Mouse (Mus musculus): ENCODE measurements at regions not wholly inside any gene's neighbourhood (a gene's known extent, or its start where the extent isn't known, plus 50 kb on each side); places are given as distances from the start of the nearest gene placed in this dataset.
"Not testable (repeated sequence)": the region's sequence is repeated elsewhere in the genome, so short reads cannot be mapped to it uniquely, and the experiment has no call there.

- peak; percentile 42 for DNase-seq (ENCODE audit: extremely low read depth)
- H3K9ac ChIP-seq (ENCODE audit: insufficient read depth, low read depth); H3K36me3 ChIP-seq (replicated peaks in 1 of 2; ENCODE audit: control insufficient read depth in 1 of 2, insufficient read depth in 1 of 2, low read length in 1 of 2); H3K4me1 ChIP-seq (ENCODE audit: control insufficient read depth in 1 of 2, insufficient read depth in 2 of 2); dilution Hi-C loops (cut with MboI; ENCODE audit: extremely low pct_ligation_motif_present, extremely low pct_unique_long_range_greater_than_20kb, low sequenced_read_pairs); H3K27me3 ChIP-seq (replicated peaks); H3K27ac ChIP-seq (ENCODE audit: insufficient read depth, low read depth); H3K4me3 ChIP-seq (replicated peaks in 1 of 3; ENCODE audit: low read depth in 2 of 3, low read length in 2 of 3, poor library complexity in 1 of 3); in situ Hi-C loops (cut with MboI; ENCODE audit: low pct_ligation_motif_present, low pct_unique_long_range_greater_than_20kb, low sequenced_read_pairs); H3K4me2 ChIP-seq (ENCODE audit: insufficient read depth, low read depth, poor library complexity, severe bottlenecking); H3K79me2 ChIP-seq (replicated peaks; ENCODE audit: control insufficient read depth, extremely low read depth, insufficient read depth, poor library complexity, severe bottlenecking); H3K9me3 ChIP-seq (replicated peaks; ENCODE audit: low read length): not testable (repeated sequence)
- TF ChIP-seq CTCF (conservative IDR thresholded peaks at IDR 0.05 in 1 of 2, IDR thresholded peaks at IDR 0.05 in 1 of 2; ENCODE audit: low read depth in 2 of 2, low read length in 2 of 2) (peak; percentile 29 to 65; a peak in 3 of 4 replicates), RAD21 (IDR thresholded peaks at IDR 0.05; ENCODE audit: low read depth, low read length) (peak; percentile 41), SMC3 (IDR thresholded peaks at IDR 0.05; ENCODE audit: low read depth, low read length) (0 out of 2 replicates have a peak, but pooled peaks have one; percentile 17), MAFK (IDR thresholded peaks at IDR 0.05; ENCODE audit: insufficient replicate concordance, low read length) (peak; percentile 43; the same call in 1 of the 2 replicates)
Observed at GRCm38 (mm10) chr14:53637664-53638063, 616.2 kb downstream of the Dad1 start.

- H3K27ac ChIP-seq (ENCODE audit: insufficient read depth, low read depth); dilution Hi-C loops (cut with MboI; ENCODE audit: extremely low pct_ligation_motif_present, extremely low pct_unique_long_range_greater_than_20kb, low sequenced_read_pairs); H3K4me2 ChIP-seq (ENCODE audit: insufficient read depth, low read depth, poor library complexity, severe bottlenecking); H3K27me3 ChIP-seq (replicated peaks); H3K79me2 ChIP-seq (replicated peaks; ENCODE audit: control insufficient read depth, extremely low read depth, insufficient read depth, poor library complexity, severe bottlenecking); DNase-seq (ENCODE audit: extremely low read depth); in situ Hi-C loops (cut with MboI; ENCODE audit: low pct_ligation_motif_present, low pct_unique_long_range_greater_than_20kb, low sequenced_read_pairs); H3K9me3 ChIP-seq (replicated peaks; ENCODE audit: low read length); H3K36me3 ChIP-seq (replicated peaks in 1 of 2; ENCODE audit: control insufficient read depth in 1 of 2, insufficient read depth in 1 of 2, low read length in 1 of 2); H3K4me1 ChIP-seq (ENCODE audit: control insufficient read depth in 1 of 2, insufficient read depth in 2 of 2); H3K9ac ChIP-seq (ENCODE audit: insufficient read depth, low read depth); H3K4me3 ChIP-seq (replicated peaks in 1 of 3; ENCODE audit: low read depth in 2 of 3, low read length in 2 of 3, poor library complexity in 1 of 3): not testable (repeated sequence)
Observed at GRCm38 (mm10) chr14:53635206-53635605, 618.7 kb downstream of the Dad1 start.

- dilution Hi-C loops (cut with MboI; ENCODE audit: extremely low pct_ligation_motif_present, extremely low pct_unique_long_range_greater_than_20kb, low sequenced_read_pairs); H3K9me3 ChIP-seq (replicated peaks; ENCODE audit: low read length); H3K27ac ChIP-seq (ENCODE audit: insufficient read depth, low read depth); H3K9ac ChIP-seq (ENCODE audit: insufficient read depth, low read depth); in situ Hi-C loops (cut with MboI; ENCODE audit: low pct_ligation_motif_present, low pct_unique_long_range_greater_than_20kb, low sequenced_read_pairs); H3K79me2 ChIP-seq (replicated peaks; ENCODE audit: control insufficient read depth, extremely low read depth, insufficient read depth, poor library complexity, severe bottlenecking); H3K4me1 ChIP-seq (ENCODE audit: control insufficient read depth in 1 of 2, insufficient read depth in 2 of 2); H3K4me3 ChIP-seq (replicated peaks in 1 of 3; ENCODE audit: low read depth in 2 of 3, low read length in 2 of 3, poor library complexity in 1 of 3); H3K27me3 ChIP-seq (replicated peaks); H3K36me3 ChIP-seq (replicated peaks in 1 of 2; ENCODE audit: control insufficient read depth in 1 of 2, insufficient read depth in 1 of 2, low read length in 1 of 2); H3K4me2 ChIP-seq (ENCODE audit: insufficient read depth, low read depth, poor library complexity, severe bottlenecking); DNase-seq (ENCODE audit: extremely low read depth): not testable (repeated sequence)
Observed at GRCm38 (mm10) chr14:53634320-53634979, 619.5 kb downstream of the Dad1 start.

- in situ Hi-C loops (cut with MboI; ENCODE audit: low pct_ligation_motif_present, low pct_unique_long_range_greater_than_20kb, low sequenced_read_pairs); H3K9ac ChIP-seq (ENCODE audit: insufficient read depth, low read depth); H3K27me3 ChIP-seq (replicated peaks); DNase-seq (ENCODE audit: extremely low read depth); H3K4me3 ChIP-seq (replicated peaks in 1 of 3; ENCODE audit: low read depth in 2 of 3, low read length in 2 of 3, poor library complexity in 1 of 3); dilution Hi-C loops (cut with MboI; ENCODE audit: extremely low pct_ligation_motif_present, extremely low pct_unique_long_range_greater_than_20kb, low sequenced_read_pairs); H3K36me3 ChIP-seq (replicated peaks in 1 of 2; ENCODE audit: control insufficient read depth in 1 of 2, insufficient read depth in 1 of 2, low read length in 1 of 2); H3K27ac ChIP-seq (ENCODE audit: insufficient read depth, low read depth); H3K4me2 ChIP-seq (ENCODE audit: insufficient read depth, low read depth, poor library complexity, severe bottlenecking); H3K4me1 ChIP-seq (ENCODE audit: control insufficient read depth in 1 of 2, insufficient read depth in 2 of 2); H3K9me3 ChIP-seq (replicated peaks; ENCODE audit: low read length); H3K79me2 ChIP-seq (replicated peaks; ENCODE audit: control insufficient read depth, extremely low read depth, insufficient read depth, poor library complexity, severe bottlenecking): not testable (repeated sequence)
Observed at GRCm38 (mm10) chr14:53633743-53634142, 620.2 kb downstream of the Dad1 start.
